Comparison of ENCODE assay signal across 8 mouse cellular contexts in the genomic region with DNA sequence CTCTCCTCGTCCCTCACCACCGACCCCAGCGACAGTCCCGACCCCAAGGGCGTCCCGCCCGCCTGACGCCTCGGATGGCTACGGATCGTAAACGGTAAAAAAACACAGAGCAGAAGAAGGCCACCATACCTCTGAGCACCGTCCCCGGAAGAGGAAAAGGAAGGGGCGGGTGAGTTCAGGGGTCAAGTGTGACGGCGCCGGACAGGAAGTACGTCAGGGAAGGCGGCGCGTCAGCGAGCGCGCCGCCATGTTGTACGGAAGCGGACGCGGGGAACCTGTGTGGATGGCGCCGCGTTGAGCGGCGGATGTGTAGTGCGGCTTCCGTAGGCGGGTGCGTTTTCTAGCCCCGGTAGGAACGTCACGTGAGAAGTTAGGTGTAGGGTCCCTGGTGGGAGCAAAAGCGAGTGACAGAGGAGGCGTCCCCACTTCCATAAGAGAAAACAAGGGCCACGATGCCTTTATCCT. TPM values are rescaled to one million over a fixed set of nuclear protein-coding genes. Genes with fewer than 3 reads are reported as not detected.
DNase-seq lines count a peak whose midpoint lies in the region; ATAC-seq and TF ChIP-seq lines count a peak whose summit lies in the region.

A gene (minus strand): TSS at position 210 of the 465 bp plus-strand sequence.

- H3K27ac ChIP-seq in cortical plate, adult 2 months (ENCODE audit: insufficient read depth, low read length): peak within 1 kb of the TSS; percentile 48

- TF ChIP-seq CTCF in cortical plate, adult 2 months (IDR thresholded peaks at IDR 0.05; ENCODE audit: extremely low read depth, insufficient read depth, low read length): no peak

- peaks cover 2% of the 10 kb centered on the region for H3K27me3 ChIP-seq in megakaryocyte, embryonic 14.5 days (replicated peaks)

- peaks cover 39% of the 10 kb centered on the region for H3K36me3 ChIP-seq in megakaryocyte, embryonic 14.5 days (replicated peaks; ENCODE audit: low read length)

- peak; percentile 86 to 91 for DNase-seq in gastrocnemius, adult 8-10 months (ENCODE audit: low spot score in 2 of 2)
- peak; percentile 82 for DNase-seq in hindlimb bud, embryonic 11.5 days (ENCODE audit: extremely low spot score, low read depth, low spot score)
- peak; percentile 83 to 96 for DNase-seq in left cerebral cortex, adult 8-10 months (ENCODE audit: low spot score in 2 of 2)
- peak; percentile 98 for DNase-seq in right cerebral cortex, postnatal 10 days (ENCODE audit: low spot score in 2 of 2)
- peak; percentile 88 for DNase-seq in urinary bladder, postnatal 25 days (ENCODE audit: low spot score)

- peak within 1 kb of the TSS; percentile 71 for H3K4me3 ChIP-seq in cortical plate, adult 2 months (ENCODE audit: insufficient read depth, low read length)
- peak within 1 kb of the TSS; percentile 96 for H3K4me3 ChIP-seq in megakaryocyte, embryonic 14.5 days (replicated peaks)

- TF ChIP-seq POLR2A in cortical plate, adult 2 months (IDR thresholded peaks at IDR 0.05; ENCODE audit: extremely low read depth, insufficient read depth, low read length): peak; percentile 95

- H3K4me1 ChIP-seq in cortical plate, adult 2 months (ENCODE audit: control insufficient read depth, insufficient read depth, low read length): peaks cover 1% of the 10 kb centered on the region; the same call in 1 of the 2 replicates
- peaks cover 23% of the 10 kb centered on the region for H3K4me1 ChIP-seq in megakaryocyte, embryonic 14.5 days

- ATAC-seq in activated CD4-positive, CD25-positive, alpha-beta regulatory T cell, adult 4 months: peak; percentile 96

- H3K9me3 ChIP-seq in megakaryocyte, embryonic 14.5 days: peaks cover 4% of the 10 kb centered on the region; the same call in 1 of the 2 replicates

RNA-seq across cellular contexts. Expression of the gene that starts here (rescaled TPM):
- polyA plus RNA-seq in activated CD4-positive, CD25-positive, alpha-beta regulatory T cell, adult 4 months (2017; shearing (Covaris generic)): 1,000 to 10,000 TPM; 1,918 to 2,174 TPM
- polyA plus RNA-seq in cortical plate, adult 2 months (2012; rRNA removed): 983 and 997 TPM in 2 replicates
- 100 to 1,000 TPM; 314 to 367 (median 338) TPM for total RNA-seq in gastrocnemius, adult 8-10 months (2022)
- 100 to 1,000 TPM; 340 to 406 (median 354) TPM for total RNA-seq in left cerebral cortex, adult 8-10 months (2022)
- 32.6 and 76.9 TPM in 2 replicates for polyA plus RNA-seq in megakaryocyte, embryonic 14.5 days (2012; ENCODE audit: insufficient read depth, low replicate concordance)

Comparison
In these comparisons a context has a peak if more than half of its experiments do, and no peak if none do; other contexts are left out.
1. Peak in every context shown above with its lines: DNase-seq, ATAC-seq, H3K4me3 ChIP-seq and H3K27ac ChIP-seq.
2. RNA of the gene that starts here (polyA plus RNA-seq): 1,918 to 2,174 TPM in activated CD4-positive, CD25-positive, alpha-beta regulatory T cell, adult 4 months and 983 to 997 TPM in cortical plate, adult 2 months; 32.6 to 76.9 TPM in megakaryocyte, embryonic 14.5 days; every median in the first group is over 10 times any median in the second.